Mouse (Mus musculus): ENCODE results near the gene Tcp11.

Gene Tcp11

GRCm38 (mm10) chr17:28082863-28083262 lies 2.4 kb upstream of the Tcp11 start:
- DNase-seq = no peak

DNA sequence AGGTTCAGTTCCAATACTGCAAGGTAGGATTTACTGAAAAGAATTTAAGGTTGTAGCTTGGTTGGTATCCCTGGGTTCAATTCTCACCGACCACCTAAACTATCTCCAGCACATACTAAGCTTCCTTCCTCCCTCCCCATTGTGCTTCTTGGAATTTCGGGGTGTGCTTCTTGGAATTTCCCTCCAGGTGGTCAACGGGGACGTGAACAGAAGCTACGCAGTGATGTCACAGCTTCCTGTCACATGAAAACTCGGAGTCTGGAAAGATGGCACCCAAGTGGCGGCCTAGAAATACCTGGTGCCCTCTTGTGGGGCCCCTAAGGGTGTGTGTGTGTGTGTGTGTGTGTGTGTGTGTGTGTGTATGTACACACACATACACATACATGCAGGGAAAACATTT lies 1.4 kb upstream of the Tcp11 start:
- no peak for DNase-seq

GRCm38 (mm10) chr17:28081385-28081784 lies 946 bp upstream of the Tcp11 start:
- DNase-seq = peak; percentile 33 to 41

DNA sequence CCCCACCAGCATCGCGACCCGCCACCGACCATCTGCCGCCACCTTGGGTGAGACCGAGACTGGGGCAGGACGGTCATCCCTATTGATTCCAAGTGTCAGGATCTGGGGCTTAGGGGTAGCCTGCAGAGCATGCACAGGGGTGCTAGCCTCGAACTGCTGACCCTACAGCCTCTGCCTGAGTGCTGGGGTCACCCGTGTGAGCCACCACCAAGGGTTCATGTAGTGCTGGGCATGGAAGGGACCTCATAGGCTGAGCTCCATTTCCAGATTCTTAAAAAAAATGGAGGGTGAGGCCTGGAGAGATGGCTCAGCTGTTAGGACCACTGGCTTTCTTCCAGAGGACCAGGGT lies 352 bp upstream of the Tcp11 start:
- DNase-seq = no peak

GRCm38 (mm10) chr17:28079618-28080017 lies 821 bp downstream of the Tcp11 start:
- peak; percentile 83 to 90 for DNase-seq

DNA sequence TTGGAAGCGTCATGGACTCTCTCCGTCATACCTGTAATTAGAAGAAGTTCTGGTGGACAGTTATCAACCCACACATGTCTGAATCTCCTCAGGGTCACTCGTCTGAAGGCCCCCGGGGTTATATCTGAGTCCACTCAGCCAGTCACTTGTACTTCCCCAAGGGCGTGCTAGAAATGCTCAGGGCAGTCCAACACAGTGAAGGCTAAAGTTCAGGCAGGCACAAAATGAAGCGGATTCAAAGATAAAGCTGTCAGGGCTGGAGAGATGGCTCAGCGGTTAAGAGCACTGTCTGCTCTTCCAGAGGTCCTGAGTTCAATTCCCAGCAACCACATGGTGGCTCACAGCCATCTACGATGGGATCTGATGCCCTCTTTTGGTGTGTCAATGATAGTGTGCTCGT lies 2.4 kb downstream of the Tcp11 start:
- DNase-seq = no peak

- DNase-seq = no peak
These were observed 6.0 kb downstream of the Tcp11 start for GRCm38 (mm10) chr17:28074486-28074885.

GRCm38 (mm10) chr17:28072730-28073129 lies 7.7 kb downstream of the Tcp11 start:
- no peak for DNase-seq

DNA sequence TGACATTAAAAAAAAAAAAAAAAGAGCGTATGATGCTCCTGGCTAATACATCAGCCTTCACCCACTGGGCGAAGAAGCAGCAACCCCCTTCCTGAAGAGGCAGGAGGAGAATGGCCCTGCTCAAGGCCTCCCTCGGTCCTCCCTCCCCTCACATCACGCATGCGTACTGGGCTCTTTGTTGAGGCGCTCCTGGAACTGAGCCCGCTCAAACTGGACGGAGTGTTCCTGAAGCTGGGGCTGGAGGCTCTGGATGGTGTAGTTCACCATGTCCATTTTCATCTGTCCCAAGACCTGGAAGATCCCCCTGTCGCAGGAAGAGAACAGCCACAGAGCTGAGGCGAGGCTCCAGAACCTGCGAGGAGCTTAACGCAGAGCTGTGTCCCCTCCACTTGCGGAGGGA lies 10.2 kb downstream of the Tcp11 start:
- no peak for DNase-seq

- DNase-seq = no peak
These were observed 11.0 kb downstream of the Tcp11 start for GRCm38 (mm10) chr17:28069446-28069845.

GRCm38 (mm10) chr17:28067303-28067702 lies 13.1 kb downstream of the Tcp11 start:
- DNase-seq = no peak

- DNase-seq = no peak
These were observed 17.3 kb downstream of the Tcp11 start for GRCm38 (mm10) chr17:28063163-28063562.

- no peak for DNase-seq
These were observed 17.7 kb downstream of the Tcp11 start for GRCm38 (mm10) chr17:28062710-28063109.

DNA sequence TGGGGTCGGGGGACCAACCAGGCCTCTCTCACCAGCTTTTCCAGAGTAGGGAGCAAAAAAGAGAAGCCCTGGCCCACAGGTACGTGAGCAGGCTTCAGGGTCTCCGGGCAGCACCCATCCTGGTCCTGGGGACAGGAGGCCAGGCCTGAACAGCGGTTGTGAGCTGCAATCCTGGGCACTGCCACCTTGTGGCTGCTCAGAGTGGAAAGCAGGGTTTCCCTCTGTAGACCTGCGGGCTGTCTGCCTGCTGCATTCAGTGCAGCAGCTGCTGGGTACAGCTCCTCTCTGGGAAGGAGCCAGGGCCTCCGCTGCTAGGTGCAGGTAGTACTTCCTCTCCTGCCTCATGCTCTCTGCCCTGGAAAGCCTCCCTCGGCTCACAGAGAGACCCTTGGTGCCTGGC lies 19.0 kb downstream of the Tcp11 start:
- peak in 1 of 2 experiments; percentile 42 for DNase-seq

DNA sequence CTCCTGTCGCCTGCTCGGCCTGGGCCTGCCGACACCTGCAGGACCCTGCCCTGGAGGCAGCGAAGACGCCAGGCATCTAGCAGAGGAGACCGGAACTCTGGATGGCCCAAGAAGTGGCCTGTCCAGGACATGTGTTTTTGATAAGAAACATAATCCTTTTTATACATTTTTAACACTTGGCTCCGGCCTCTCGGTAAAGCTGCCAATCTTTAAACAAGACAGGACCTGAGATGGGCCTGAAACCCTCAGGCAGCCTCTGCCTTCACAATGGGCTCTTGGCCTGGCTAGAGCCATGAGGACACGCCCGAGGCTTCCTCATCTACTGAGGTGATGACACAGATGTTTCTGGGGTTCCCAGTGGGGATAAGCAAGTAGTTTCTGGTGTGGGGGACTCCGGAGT lies 19.8 kb downstream of the Tcp11 start:
- DNase-seq = no peak

- DNase-seq = peak in 1 of 2 experiments; percentile 28
These were observed 22.1 kb downstream of the Tcp11 start for GRCm38 (mm10) chr17:28058346-28058745.

DNA sequence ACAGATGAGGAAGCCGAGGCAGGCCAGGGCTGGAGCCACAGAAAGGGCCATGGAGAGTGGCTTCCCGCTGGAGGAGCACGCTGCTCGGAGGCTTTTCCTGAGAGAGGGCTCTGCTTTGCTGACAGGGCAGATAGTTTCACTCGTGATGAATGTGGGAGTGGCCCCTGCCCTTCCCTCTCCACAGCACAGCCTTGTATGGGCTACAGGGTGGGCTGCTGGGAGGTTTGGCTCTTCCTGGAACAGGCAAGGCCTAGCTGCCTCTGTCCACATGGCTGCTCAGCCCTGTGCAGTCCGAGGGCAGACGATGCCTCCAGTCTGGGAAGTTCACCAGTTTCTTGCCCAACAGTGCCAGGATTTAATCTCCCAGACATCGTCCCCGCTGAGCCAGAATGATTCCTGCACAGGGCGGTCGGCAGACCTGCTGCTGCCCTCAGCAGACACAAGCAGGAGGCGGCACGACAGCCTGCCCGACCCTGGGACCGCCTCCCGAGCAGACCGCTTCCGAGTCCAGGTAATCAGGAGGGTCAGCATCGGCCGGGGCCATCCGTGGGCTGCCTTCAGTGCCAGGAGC lies 28.1 kb downstream of the Tcp11 start:
- DNase-seq = no peak

DNA sequence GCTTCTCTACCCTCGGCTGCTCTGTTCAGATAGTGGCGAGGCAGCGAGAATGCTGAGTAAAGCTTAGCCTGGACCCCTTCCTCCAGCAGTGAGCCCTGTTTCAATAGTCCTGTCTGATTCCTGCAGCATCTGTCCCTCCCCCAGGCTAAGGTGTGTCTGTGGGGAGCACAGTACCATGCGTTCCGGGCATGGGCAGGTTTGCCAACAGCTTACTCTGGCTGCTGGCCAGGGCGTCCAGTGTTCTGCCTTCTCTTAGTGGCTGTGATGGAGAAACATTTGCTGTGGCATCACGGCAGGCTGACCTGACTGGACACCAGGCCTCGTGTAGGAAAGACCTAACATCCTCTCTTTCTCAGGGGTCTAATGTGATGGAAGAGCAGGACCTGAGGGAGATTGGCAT lies 30.2 kb downstream of the Tcp11 start:
- DNase-seq = peak; percentile 77 to 83

- DNase-seq = no peak
These were observed 32.0 kb downstream of the Tcp11 start for GRCm38 (mm10) chr17:28048425-28048824.

DNA sequence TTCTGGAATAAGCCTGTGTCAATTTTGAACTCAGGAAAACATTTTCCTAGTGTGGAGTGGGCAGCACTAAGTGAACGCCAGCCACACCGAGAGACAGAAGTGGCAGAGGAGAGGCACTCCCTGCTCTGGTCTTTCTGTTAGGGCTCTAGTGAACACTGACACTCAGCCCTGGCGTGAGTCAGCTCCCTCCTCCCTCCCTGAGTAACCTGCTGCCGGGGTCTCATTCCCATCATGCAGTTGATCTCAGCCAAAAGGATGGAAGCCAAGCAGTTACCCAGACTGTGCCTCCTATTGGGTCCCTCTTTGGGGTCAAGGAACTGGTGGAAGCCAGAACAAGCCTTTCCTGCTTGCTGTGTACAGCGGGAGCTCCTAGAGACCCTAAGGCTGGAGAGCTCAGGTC lies 32.9 kb downstream of the Tcp11 start:
- no peak for DNase-seq

DNA sequence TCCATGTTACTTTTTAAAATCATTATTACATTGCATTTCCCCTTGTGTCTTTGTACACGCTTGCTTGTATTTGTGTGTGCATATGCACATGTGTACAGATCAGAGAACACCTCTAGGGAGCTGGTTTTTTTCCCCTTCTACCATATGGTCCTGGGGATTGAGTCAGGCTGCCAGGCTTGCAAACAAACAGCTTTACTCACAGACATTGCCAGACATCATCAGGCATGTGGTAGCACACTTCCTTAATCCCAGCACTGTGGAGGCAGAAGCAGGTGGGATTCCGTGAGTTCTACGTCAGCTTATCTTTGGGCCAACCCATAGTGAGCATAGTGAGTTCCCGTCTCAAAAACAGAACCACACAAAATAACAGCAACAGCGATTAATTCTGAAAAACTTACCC lies 33.4 kb downstream of the Tcp11 start:
- DNase-seq = no peak

GRCm38 (mm10) chr17:28042299-28042771 lies 38.1 kb downstream of the Tcp11 start:
- DNase-seq = peak; percentile 54 to 64

DNA sequence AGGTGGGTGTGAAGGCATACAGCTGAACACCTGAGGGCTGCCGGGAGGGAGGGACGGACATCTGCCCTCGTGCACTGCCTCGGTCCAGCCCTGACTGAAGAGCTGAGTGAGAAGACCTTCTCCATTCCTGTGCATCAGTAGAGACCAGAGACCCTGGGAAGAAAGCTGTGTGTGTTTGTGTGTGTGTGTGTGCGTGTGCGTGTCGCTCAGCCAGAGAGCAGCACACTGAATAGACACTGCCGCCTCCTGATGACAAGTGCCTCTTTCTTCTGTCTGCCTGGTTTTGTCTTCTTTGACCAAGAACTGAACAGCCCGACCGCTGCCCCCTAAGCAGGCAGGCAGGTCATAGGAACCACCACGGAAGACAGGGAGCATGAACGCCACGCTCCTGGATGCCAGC lies 39.1 kb downstream of the Tcp11 start:
- DNase-seq = no peak

GRCm38 (mm10) chr17:28040620-28041019 lies 39.8 kb downstream of the Tcp11 start:
- DNase-seq = no peak

Data from lung, adult 18-20 months (tissue).